Mouse (Mus musculus) neural tube, embryonic 13.5 days (tissue): ENCODE data around the gene Etfbkmt. TPM values are rescaled to one million over a fixed set of nuclear protein-coding genes. Genes with fewer than 3 reads are reported as not detected.

ENCODE experiments used
- ATAC-seq: fragments of 200-750 bp; cut with Nextera tagmentation; 2 replicates; pipeline ENCODE4 v1.8.0; 2017; ENCODE audit warnings: low read depth, mild to moderate bottlenecking, moderate TSS enrichment, moderate library complexity
- H3K27ac ChIP-seq: fragments of 300-500 bp; sonication (generic); replicated peaks from 2 replicates; pipeline ENCODE4 v1.5.1; 2015; ENCODE audit warnings: moderate library complexity, mild to moderate bottlenecking, inconsistent platforms
- H3K27me3 ChIP-seq: fragments of 300-500 bp; sonication (generic); 2 replicates; pipeline ENCODE4 v1.6.1; 2015; ENCODE audit warnings: mild to moderate bottlenecking, inconsistent platforms
- H3K36me3 ChIP-seq: fragments of 300-500 bp; sonication (generic); 2 replicates; pipeline ENCODE4 v1.6.1; 2015; ENCODE audit warnings: mild to moderate bottlenecking, inconsistent platforms
- H3K4me1 ChIP-seq: fragments of 300-500 bp; sonication (generic); replicated peaks from 2 replicates; pipeline ENCODE4 v1.6.1; 2015; ENCODE audit warnings: inconsistent platforms
- H3K4me2 ChIP-seq: fragments of 300-500 bp; sonication (generic); 2 replicates; pipeline ENCODE4 v1.6.1; 2015; ENCODE audit warnings: inconsistent platforms, mild to moderate bottlenecking, moderate library complexity
- H3K4me3 ChIP-seq: fragments of 300-500 bp; sonication (generic); 2 replicates; pipeline ENCODE4 v1.5.1; 2015; ENCODE audit warnings: mild to moderate bottlenecking, inconsistent platforms
- H3K9ac ChIP-seq: fragments of 300-500 bp; sonication (generic); 2 replicates; pipeline ENCODE4 v1.6.1; 2015; ENCODE audit warnings: moderate library complexity, mild to moderate bottlenecking, inconsistent platforms
- H3K9me3 ChIP-seq: fragments of 300-500 bp; sonication (generic); 2 replicates; pipeline ENCODE4 v1.6.1; 2016; ENCODE audit warnings: inconsistent platforms
- WGBS: fragments of 180-500 bp; shearing (Covaris S2); methylation state at CpG from one replicate; pipeline ENCODE4 v1.1.7; 2015; 5-methylcytosine and 5-hydroxymethylcytosine counted together
- polyA plus RNA-seq: library from polyadenylated mRNA; unstranded; fragments of >200 nt; fragmentation: Nextera tagmentation; extraction: Ambion mirVana; gene quantifications from 2 replicates; pipeline ENCODE4 v1.2.1, GENCODE M21; 2015

The Etfbkmt gene
- polyA plus RNA-seq: 6.4 and 6.6 TPM in 2 replicates

- no peaks in the 10 kb centered on the region for H3K9me3 ChIP-seq
- no peak within 1 kb of the TSS for H3K9ac ChIP-seq
- H3K27me3 ChIP-seq: no peaks in the 10 kb centered on the region
- H3K36me3 ChIP-seq: no peaks in the 10 kb centered on the region
- ATAC-seq: no peak
- no peak within 1 kb of the TSS for H3K27ac ChIP-seq
- H3K4me3 ChIP-seq: no peak within 1 kb of the TSS
- H3K4me1 ChIP-seq: peaks cover 18% of the 10 kb centered on the region
- WGBS: 90% methylated on average over 1 of the region's 1 CpGs
- no peak within 1 kb of the TSS for H3K4me2 ChIP-seq
Observed at GRCm38 (mm10) chr6:149139471-149139870, at the start of gene Etfbkmt. Etfbkmt (plus strand) TSS chr6:149139849.

- Histone ChIP-seq H3K9me3 (no peaks in the 10 kb centered on the region), H3K27ac (no peak overlapping the region), H3K4me1 (peaks cover 13% of the 10 kb centered on the region; the same call in 1 of the 2 replicates), H3K4me2 (no peak overlapping the region), H3K9ac (no peak overlapping the region), H3K36me3 (no peaks in the 10 kb centered on the region), H3K27me3 (no peaks in the 10 kb centered on the region), H3K4me3 (no peak overlapping the region)
- ATAC-seq: no peak
- 95% methylated on average over 6 of the region's 6 CpGs for WGBS
Observed at GRCm38 (mm10) chr6:149092406-149092805, 47.2 kb upstream of the Etfbkmt start.

- Histone ChIP-seq H3K4me2 (no peak overlapping the region), H3K36me3 (no peaks in the 10 kb centered on the region), H3K4me3 (no peak overlapping the region), H3K27ac (no peak overlapping the region), H3K9ac (no peak overlapping the region), H3K27me3 (no peaks in the 10 kb centered on the region), H3K4me1 (peaks cover 10% of the 10 kb centered on the region; the same call in 1 of the 2 replicates), H3K9me3 (no peaks in the 10 kb centered on the region)
- ATAC-seq: no peak
- 63% methylated on average over 5 of the region's 5 CpGs for WGBS
Observed at GRCm38 (mm10) chr6:149093465-149093864, 46.2 kb upstream of the Etfbkmt start.

- Histone ChIP-seq H3K4me3 (no peak overlapping the region), H3K27me3 (no peaks in the 10 kb centered on the region), H3K4me2 (no peak overlapping the region), H3K9ac (no peak overlapping the region), H3K27ac (no peak overlapping the region), H3K9me3 (no peaks in the 10 kb centered on the region), H3K4me1 (peaks cover 19% of the 10 kb centered on the region), H3K36me3 (no peaks in the 10 kb centered on the region)
- no peak for ATAC-seq
- 79% methylated on average over 1 of the region's 1 CpGs for WGBS
Observed at GRCm38 (mm10) chr6:149094555-149094954, 45.1 kb upstream of the Etfbkmt start.

- Histone ChIP-seq H3K4me1 (peaks cover 22% of the 10 kb centered on the region), H3K4me3 (no peak overlapping the region), H3K9me3 (no peaks in the 10 kb centered on the region), H3K27me3 (no peaks in the 10 kb centered on the region), H3K4me2 (no peak overlapping the region), H3K27ac (no peak overlapping the region), H3K9ac (no peak overlapping the region), H3K36me3 (no peaks in the 10 kb centered on the region)
- ATAC-seq: no peak
- WGBS: 49% methylated on average over 6 of the region's 6 CpGs
Observed at GRCm38 (mm10) chr6:149095389-149095788, 44.3 kb upstream of the Etfbkmt start.

GRCm38 (mm10) chr6:149096233-149096632 lies 43.4 kb upstream of the Etfbkmt start:
- no peaks in the 10 kb centered on the region for H3K9me3 ChIP-seq
- no peak overlapping the region for H3K27ac ChIP-seq
- no peak for ATAC-seq
- WGBS: 87% methylated on average over 2 of the region's 2 CpGs
- H3K4me3 ChIP-seq: no peak overlapping the region
- H3K27me3 ChIP-seq: no peaks in the 10 kb centered on the region
- H3K36me3 ChIP-seq: no peaks in the 10 kb centered on the region
- no peak overlapping the region for H3K4me2 ChIP-seq
- peaks cover 22% of the 10 kb centered on the region for H3K4me1 ChIP-seq
- H3K9ac ChIP-seq: no peak overlapping the region

- Histone ChIP-seq H3K4me3 (no peak overlapping the region), H3K4me1 (peaks cover 22% of the 10 kb centered on the region), H3K36me3 (no peaks in the 10 kb centered on the region), H3K27ac (no peak overlapping the region), H3K4me2 (no peak overlapping the region), H3K9ac (no peak overlapping the region), H3K27me3 (no peaks in the 10 kb centered on the region), H3K9me3 (no peaks in the 10 kb centered on the region)
- 94% methylated on average over 1 of the region's 1 CpGs for WGBS
- ATAC-seq: no peak
Observed at GRCm38 (mm10) chr6:149097276-149097675, 42.4 kb upstream of the Etfbkmt start.

GRCm38 (mm10) chr6:149098993-149099392 lies 40.7 kb upstream of the Etfbkmt start:
- no peaks in the 10 kb centered on the region for H3K9me3 ChIP-seq
- ATAC-seq: no peak
- H3K9ac ChIP-seq: 0 out of 2 replicates have a peak overlapping the region, but pooled peaks have one; percentile 39
- peaks cover 22% of the 10 kb centered on the region for H3K4me1 ChIP-seq
- H3K36me3 ChIP-seq: no peaks in the 10 kb centered on the region
- peak overlapping the region; percentile 65 for H3K4me2 ChIP-seq
- no peaks in the 10 kb centered on the region for H3K27me3 ChIP-seq
- H3K4me3 ChIP-seq: peak overlapping the region; percentile 87
- no peak overlapping the region for H3K27ac ChIP-seq

- peak; percentile 64 for ATAC-seq
- no peaks in the 10 kb centered on the region for H3K36me3 ChIP-seq
- H3K9me3 ChIP-seq: no peaks in the 10 kb centered on the region
- H3K27ac ChIP-seq: peak overlapping the region; percentile 99
- WGBS: 1% methylated on average over 52 of the region's 52 CpGs
- H3K4me1 ChIP-seq: peaks cover 16% of the 10 kb centered on the region
- H3K4me3 ChIP-seq: peak overlapping the region; percentile 87
- H3K27me3 ChIP-seq: no peaks in the 10 kb centered on the region
- peak overlapping the region; percentile 65 for H3K4me2 ChIP-seq
- peak overlapping the region; percentile 96 for H3K9ac ChIP-seq
Observed at GRCm38 (mm10) chr6:149100174-149101075, 39.2 kb upstream of the Etfbkmt start.

- Histone ChIP-seq H3K27me3 (no peaks in the 10 kb centered on the region), H3K4me1 (peaks cover 15% of the 10 kb centered on the region), H3K9ac (peak within 1 kb of the TSS; percentile 96), H3K4me2 (peak within 1 kb of the TSS; percentile 65), H3K36me3 (no peaks in the 10 kb centered on the region), H3K4me3 (peak within 1 kb of the TSS; percentile 87), H3K9me3 (no peaks in the 10 kb centered on the region), H3K27ac (peak within 1 kb of the TSS; percentile 99)
- peak; percentile 93 for ATAC-seq
- WGBS: under 1% methylated on average over 119 of the region's 124 CpGs
Observed at GRCm38 (mm10) chr6:149101076-149101942, 38.3 kb upstream of the Etfbkmt start, which contains the start of gene Dennd5b. Dennd5b (minus strand) TSS chr6:149101680.

GRCm38 (mm10) chr6:149101943-149102243 lies 37.8 kb upstream of the Etfbkmt start:
- peak overlapping the region; percentile 65 for H3K4me2 ChIP-seq
- 5% methylated on average over 7 of the region's 7 CpGs for WGBS
- peak overlapping the region; percentile 96 for H3K9ac ChIP-seq
- H3K4me3 ChIP-seq: peak overlapping the region; percentile 87
- H3K27ac ChIP-seq: peak overlapping the region; percentile 99
- no peaks in the 10 kb centered on the region for H3K36me3 ChIP-seq
- peak; percentile 49 for ATAC-seq
- H3K4me1 ChIP-seq: peaks cover 15% of the 10 kb centered on the region
- no peaks in the 10 kb centered on the region for H3K9me3 ChIP-seq
- H3K27me3 ChIP-seq: no peaks in the 10 kb centered on the region

- no peak overlapping the region for H3K9ac ChIP-seq
- H3K4me2 ChIP-seq: no peak overlapping the region
- no peak overlapping the region for H3K27ac ChIP-seq
- no peaks in the 10 kb centered on the region for H3K9me3 ChIP-seq
- H3K36me3 ChIP-seq: no peaks in the 10 kb centered on the region
- no peak for ATAC-seq
- H3K4me1 ChIP-seq: peaks cover 13% of the 10 kb centered on the region
- H3K4me3 ChIP-seq: no peak overlapping the region
- WGBS: 94% methylated on average over 1 of the region's 1 CpGs
- H3K27me3 ChIP-seq: no peaks in the 10 kb centered on the region
Observed at GRCm38 (mm10) chr6:149103451-149103850, 36.2 kb upstream of the Etfbkmt start.
